Mouse (Mus musculus): ENCODE results near the gene Fermt3.
A peak's percentile ranks its signal among the peaks of the same experiment; 100 is the strongest.

DNA sequence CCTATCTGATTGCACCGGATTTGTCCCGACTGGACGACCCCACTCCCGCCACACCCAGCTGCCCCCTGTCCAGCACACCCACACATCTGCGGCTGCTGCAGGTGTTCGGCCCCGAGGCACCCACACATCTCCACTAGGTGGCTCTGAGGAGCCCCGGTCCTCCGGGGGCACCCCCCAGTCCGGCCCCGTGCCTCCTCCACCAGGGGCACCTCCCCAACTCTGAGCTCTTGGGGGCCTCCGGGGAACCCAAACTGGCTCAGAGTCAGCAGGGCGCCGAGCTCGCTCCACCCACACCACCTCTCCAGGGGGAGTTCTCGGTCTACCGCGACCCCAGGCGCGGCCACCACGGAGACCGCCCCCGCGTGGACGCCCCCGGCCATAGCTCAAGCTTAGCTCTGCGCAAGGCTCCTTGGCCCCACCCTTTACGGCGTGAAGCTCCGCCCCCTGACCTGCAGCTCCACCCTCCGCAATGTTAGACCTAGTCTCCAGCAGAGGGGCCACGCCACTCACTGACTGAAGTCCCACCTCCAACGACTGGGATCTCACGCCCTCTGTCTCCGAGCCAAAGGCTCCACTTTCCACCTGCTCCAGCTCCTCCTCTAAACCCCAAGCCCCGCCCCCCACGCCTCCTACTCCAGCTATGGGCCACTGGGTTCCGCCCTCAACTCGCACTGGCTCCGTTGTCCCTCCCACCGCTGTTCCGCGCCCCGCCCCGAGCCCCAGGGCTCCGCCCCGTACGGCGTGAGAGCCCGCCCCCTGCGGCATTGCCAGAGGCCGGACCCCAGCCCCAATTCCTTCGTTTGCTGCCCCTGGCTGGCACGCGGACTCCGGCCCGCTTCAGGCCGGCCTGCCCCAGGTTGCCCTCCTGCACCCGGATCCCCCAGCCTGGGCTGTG lies 39.5 kb downstream of the Fermt3 start:
- TF ChIP-seq CTCF (IDR thresholded peaks at IDR 0.05; ENCODE audit: low read depth) (peak; percentile 63), EP300 (IDR thresholded peaks at IDR 0.05; ENCODE audit: low read depth) (0 out of 2 replicates have a peak, but pooled peaks have one; percentile 22)

All from heart, postnatal 0 days (tissue).